8 mouse cellular contexts compared by ENCODE assay signal in genomic region chr4:137664980-137665675, GRCm38 (mm10). TPM values are rescaled to one million over a fixed set of nuclear protein-coding genes. Genes with fewer than 3 reads are reported as not detected.
DNase-seq lines count a peak whose midpoint lies in the region; ATAC-seq and TF ChIP-seq lines count a peak whose summit lies in the region.

No protein-coding gene starts in this region.

- no peaks in the 10 kb centered on the region for H3K9me3 ChIP-seq in lung, postnatal 0 days (ENCODE audit: low read length)
- H3K9me3 ChIP-seq in hindbrain, embryonic 11.5 days (ENCODE audit: control insufficient read depth, low read length) = no peaks in the 10 kb centered on the region
- H3K9me3 ChIP-seq in midbrain, embryonic 11.5 days (ENCODE audit: control insufficient read depth, low read length) = no peaks in the 10 kb centered on the region

- no peaks in the 10 kb centered on the region for H3K36me3 ChIP-seq in lung, postnatal 0 days (ENCODE audit: insufficient read depth, low read length)
- H3K36me3 ChIP-seq in hindbrain, embryonic 11.5 days (ENCODE audit: control insufficient read depth, insufficient read depth, low read length) = no peaks in the 10 kb centered on the region
- no peaks in the 10 kb centered on the region for H3K36me3 ChIP-seq in midbrain, embryonic 11.5 days (ENCODE audit: control insufficient read depth, insufficient read depth, low read length)

- H3K4me1 ChIP-seq in lung, postnatal 0 days (ENCODE audit: insufficient read depth, low read depth, low read length) = peaks cover 4% of the 10 kb centered on the region
- H3K4me1 ChIP-seq in hindbrain, embryonic 11.5 days (replicated peaks; ENCODE audit: control insufficient read depth, insufficient read depth, low read length) = peaks cover 5% of the 10 kb centered on the region; the same call in 1 of the 2 replicates
- H3K4me1 ChIP-seq in midbrain, embryonic 11.5 days (ENCODE audit: control insufficient read depth, insufficient read depth, low read length) = peaks cover 7% of the 10 kb centered on the region

- no peak for TF ChIP-seq CTCF in lung, postnatal 0 days (IDR thresholded peaks at IDR 0.05)

- ATAC-seq in lung, postnatal 0 days = no peak
- ATAC-seq in hindbrain, embryonic 11.5 days (ENCODE audit: low FRiP score) = peak; percentile 54; the same call in 1 of the 2 replicates
- ATAC-seq in midbrain, embryonic 11.5 days (ENCODE audit: low FRiP score) = peak; percentile 26; the same call in 1 of the 2 replicates

- no peak overlapping the region for H3K9ac ChIP-seq in lung, postnatal 0 days (replicated peaks; ENCODE audit: low read depth)
- H3K9ac ChIP-seq in hindbrain, embryonic 11.5 days (ENCODE audit: low read depth, low read length) = peak overlapping the region; percentile 52
- H3K9ac ChIP-seq in midbrain, embryonic 11.5 days (ENCODE audit: low read length) = peak overlapping the region; percentile 72

- H3K4me2 ChIP-seq in lung, postnatal 0 days (replicated peaks; ENCODE audit: low read depth, low read length) = peak overlapping the region; percentile 66
- peak overlapping the region; percentile 74 for H3K4me2 ChIP-seq in hindbrain, embryonic 11.5 days (replicated peaks; ENCODE audit: low read depth, low read length)
- H3K4me2 ChIP-seq in midbrain, embryonic 11.5 days = peak overlapping the region; percentile 98

- peaks cover 16% of the 10 kb centered on the region; the same call in 1 of the 2 replicates for H3K27me3 ChIP-seq in lung, postnatal 0 days (replicated peaks; ENCODE audit: insufficient read depth, low read length)
- peaks cover 20% of the 10 kb centered on the region for H3K27me3 ChIP-seq in hindbrain, embryonic 11.5 days (ENCODE audit: control insufficient read depth, insufficient read depth, low read length)
- H3K27me3 ChIP-seq in midbrain, embryonic 11.5 days (ENCODE audit: control insufficient read depth, insufficient read depth, low read length) = peaks cover 16% of the 10 kb centered on the region

- WGBS in lung, postnatal 0 days = 11% methylated on average over 14 of the region's 15 CpGs
- 16% methylated on average over 15 of the region's 15 CpGs for WGBS in hindbrain, embryonic 11.5 days
- WGBS in midbrain, embryonic 11.5 days = 16% methylated on average over 15 of the region's 15 CpGs

- H3K4me3 ChIP-seq in lung, postnatal 0 days (ENCODE audit: low read depth, low read length) = peak overlapping the region; percentile 37
- peak overlapping the region; percentile 43 for H3K4me3 ChIP-seq in hindbrain, embryonic 11.5 days (ENCODE audit: low read depth, low read length)
- H3K4me3 ChIP-seq in midbrain, embryonic 11.5 days (ENCODE audit: low read depth, low read length) = peak overlapping the region; percentile 60

- no peak overlapping the region for H3K27ac ChIP-seq in lung, postnatal 0 days (ENCODE audit: low read length)
- H3K27ac ChIP-seq in hindbrain, embryonic 11.5 days (ENCODE audit: low read depth, low read length) = no peak overlapping the region
- no peak overlapping the region for H3K27ac ChIP-seq in midbrain, embryonic 11.5 days (ENCODE audit: low read depth, low read length)

- no peak for TF ChIP-seq EP300 in lung, postnatal 0 days (IDR thresholded peaks at IDR 0.05)

- peak; percentile 53 to 82 for DNase-seq in adrenal gland, adult (ENCODE audit: inconsistent age in 2 of 2, low spot score in 1 of 2)
- DNase-seq in adrenal gland, adult 18-20 months (ENCODE audit: low spot score in 2 of 2) = no peak
- no peak for DNase-seq in lung, postnatal 0 days (ENCODE audit: low spot score)
- DNase-seq in lung, postnatal 14 days = no peak
- no peak for DNase-seq in hindbrain, embryonic 11.5 days (ENCODE audit: low spot score)
- peak; percentile 90 for DNase-seq in midbrain, embryonic 11.5 days (ENCODE audit: low spot score, missing footprints)
- DNase-seq in urinary bladder, postnatal 4 days (ENCODE audit: low spot score in 2 of 2) = no peak
- no peak for DNase-seq in urinary bladder, postnatal 14 days (ENCODE audit: low spot score)

RNA-seq across cellular contexts. Expression of gene Rap1gap, which starts 0.6 kb away (rescaled TPM):
- 100 to 1,000 TPM in 1 of 2 experiments, 10 to 100 TPM in 1; 94.7 to 131 TPM for total RNA-seq in adrenal gland, adult 18-20 months (2021)
- 34.9 and 48.8 TPM in 2 replicates for polyA plus RNA-seq in lung, postnatal 0 days (2015; fragmentation: Nextera tagmentation; extraction: Ambion mirVana)
- polyA plus RNA-seq in hindbrain, embryonic 11.5 days (2014; fragmentation: Nextera tagmentation; extraction: Ambion mirVana) = 8.5 and 9.1 TPM in 2 replicates
- 4.6 and 4.9 TPM in 2 replicates for polyA plus RNA-seq in midbrain, embryonic 11.5 days (2014; fragmentation: Nextera tagmentation; extraction: Ambion mirVana)

Comparison
In these comparisons a context has a peak if more than half of its experiments do, and no peak if none do; other contexts are left out.
1. DNase-seq: peak in adrenal gland, adult (2 of 2) and midbrain, embryonic 11.5 days (single experiment); none in adrenal gland, adult 18-20 months (0 of 2), lung, postnatal 0 days (single experiment), lung, postnatal 14 days (single experiment), hindbrain, embryonic 11.5 days (single experiment), urinary bladder, postnatal 4 days (0 of 2) and urinary bladder, postnatal 14 days (single experiment).
2. Peak in every context shown above with its lines, with median percentiles within 50 percentile points of each other: H3K4me2 ChIP-seq and H3K4me3 ChIP-seq.